Mouse (Mus musculus) liver, embryonic 14.5 days (tissue): Measurements from ENCODE around the gene Cacna1c. TPM values are rescaled to one million over a fixed set of nuclear protein-coding genes. Genes with fewer than 3 reads are reported as not detected.

ENCODE experiments used
- ATAC-seq: fragments of 200-750 bp; cut with Nextera tagmentation; 2 replicates; pipeline ENCODE4 v1.8.0; 2017; ENCODE audit warnings: moderate number of reproducible peaks, mild to moderate bottlenecking, moderate library complexity; ENCODE audit not compliant: insufficient read depth
- DNase-seq, 3 experiments: peaks; one replicate each; pipeline ENCODE4 v3.0.0-alpha.2; 2012 to 2013; ENCODE audit warnings: low read depth in 3 of 3, low spot score in 3 of 3
- H3K27ac ChIP-seq: fragments of 300-500 bp; sonication (generic); 2 replicates; pipeline ENCODE4 v1.5.1; 2014; ENCODE audit warnings: moderate library complexity, mild to moderate bottlenecking, control low read depth, inconsistent platforms
- H3K27me3 ChIP-seq: fragments of 300-500 bp; sonication (generic); 2 replicates; pipeline ENCODE4 v1.6.1; 2014; ENCODE audit warnings: mild to moderate bottlenecking, low read length, moderate library complexity; ENCODE audit not compliant: control insufficient read depth, insufficient read depth
- H3K36me3 ChIP-seq: fragments of 300-500 bp; sonication (generic); replicated peaks from 2 replicates; pipeline ENCODE4 v1.6.1; 2014; ENCODE audit warnings: low read depth; ENCODE audit not compliant: control insufficient read depth, insufficient read depth
- H3K4me1 ChIP-seq, 2 experiments: fragments of 200-500 bp in 1 of 2; fragments of 300-500 bp in 1 of 2; sonication (generic) in 1 of 2; replicated peaks; 2 replicates each; pipeline ENCODE4 v1.6.1; 2012 to 2014; ENCODE audit warnings: antibody characterized with exemption in 1 of 2, inconsistent platforms in 1 of 2, low read length in 1 of 2; ENCODE audit not compliant: control insufficient read depth in 2 of 2, insufficient read depth in 2 of 2
- H3K4me2 ChIP-seq: fragments of 300-500 bp; sonication (generic); 2 replicates; pipeline ENCODE4 v1.6.1; 2014; ENCODE audit warnings: low read depth, mild to moderate bottlenecking, control low read depth, moderate library complexity
- H3K4me3 ChIP-seq, 2 experiments: fragments of 200-500 bp in 1 of 2; fragments of 300-500 bp in 1 of 2; sonication (generic) in 1 of 2; 2 replicates each; pipeline ENCODE4 v1.5.1; 2012 to 2014; ENCODE audit warnings: low read depth in 2 of 2, low read length in 2 of 2, mild to moderate bottlenecking in 2 of 2, control low read depth in 1 of 2, inconsistent platforms in 1 of 2, moderate library complexity in 1 of 2; ENCODE audit not compliant: insufficient read depth in 1 of 2
- H3K9ac ChIP-seq: fragments of 300-500 bp; sonication (generic); replicated peaks from 2 replicates; pipeline ENCODE4 v1.6.1; 2014; ENCODE audit warnings: mild to moderate bottlenecking, control low read depth, moderate library complexity
- H3K9me3 ChIP-seq: fragments of 300-500 bp; sonication (generic); 2 replicates; pipeline ENCODE4 v1.6.1; 2016; ENCODE audit warnings: low read length, mixed read lengths; ENCODE audit not compliant: control insufficient read depth
- CTCF ChIP-seq: IDR thresholded peaks from 2 replicates; pipeline ENCODE4 v1.5.1; 2016; ENCODE audit warnings: antibody characterized with exemption, low read depth, control low read depth
- EP300 ChIP-seq: IDR thresholded peaks from 2 replicates; pipeline ENCODE4 v1.6.1; 2016; ENCODE audit warnings: antibody characterized with exemption, low read depth
- WGBS: fragments of 180-500 bp; shearing (Covaris S2); extraction: QIAGEN DNeasy Blood & Tissue Kit; methylation state at CpG from one replicate; pipeline ENCODE4 v1.1.7; 2014; ENCODE audit not compliant: insufficient replicate concordance; 5-methylcytosine and 5-hydroxymethylcytosine counted together
- polyA plus RNA-seq, 2 experiments: library from polyadenylated mRNA; depleted of rRNA in 1 of 2; stranded (reverse) in 1 of 2; unstranded in 1 of 2; fragments of >200 nt; fragmentation: Nextera tagmentation in 1 of 2; extraction: Ambion mirVana in 1 of 2; gene quantifications; 2 replicates each; pipeline versions ENCODE4 v1.2.1 to v1.2.3; 2012 to 2014

The Cacna1c gene
- polyA plus RNA-seq, 2 experiments: 0.20 to 0.32 TPM

DNA sequence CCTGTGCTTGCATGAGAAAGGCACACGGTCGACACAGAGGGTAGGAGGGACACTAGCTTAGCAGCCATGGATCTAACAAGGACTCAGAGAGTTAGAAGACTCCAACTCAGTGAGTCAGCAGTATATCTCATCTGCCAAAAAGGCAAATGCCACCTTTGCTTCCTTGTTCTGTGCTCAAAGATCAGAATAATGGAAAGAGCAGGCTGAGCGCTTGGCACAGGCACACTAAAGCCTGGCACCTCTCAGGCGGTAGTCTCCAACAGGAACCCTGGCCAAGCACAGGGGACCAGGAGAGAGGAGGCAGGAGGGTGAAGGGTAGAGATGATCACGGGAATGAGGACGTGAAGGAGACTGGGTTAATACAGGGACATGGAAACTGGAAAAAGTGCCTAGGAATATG lies 119.0 kb downstream of the Cacna1c start:
- no peak for ATAC-seq
- H3K27me3 ChIP-seq: no peaks in the 10 kb centered on the region
- H3K4me2 ChIP-seq: no peak overlapping the region
- H3K27ac ChIP-seq: no peak overlapping the region
- no peaks in the 10 kb centered on the region; a peak in 1 of 4 replicates for H3K4me1 ChIP-seq
- no peaks in the 10 kb centered on the region for H3K9me3 ChIP-seq
- no peak overlapping the region for H3K9ac ChIP-seq
- no peak for TF ChIP-seq EP300
- TF ChIP-seq CTCF: no peak
- H3K4me3 ChIP-seq: no peak overlapping the region
- no peaks in the 10 kb centered on the region for H3K36me3 ChIP-seq
- DNase-seq: no peak
- WGBS: 67% methylated on average over 6 of the region's 6 CpGs

DNA sequence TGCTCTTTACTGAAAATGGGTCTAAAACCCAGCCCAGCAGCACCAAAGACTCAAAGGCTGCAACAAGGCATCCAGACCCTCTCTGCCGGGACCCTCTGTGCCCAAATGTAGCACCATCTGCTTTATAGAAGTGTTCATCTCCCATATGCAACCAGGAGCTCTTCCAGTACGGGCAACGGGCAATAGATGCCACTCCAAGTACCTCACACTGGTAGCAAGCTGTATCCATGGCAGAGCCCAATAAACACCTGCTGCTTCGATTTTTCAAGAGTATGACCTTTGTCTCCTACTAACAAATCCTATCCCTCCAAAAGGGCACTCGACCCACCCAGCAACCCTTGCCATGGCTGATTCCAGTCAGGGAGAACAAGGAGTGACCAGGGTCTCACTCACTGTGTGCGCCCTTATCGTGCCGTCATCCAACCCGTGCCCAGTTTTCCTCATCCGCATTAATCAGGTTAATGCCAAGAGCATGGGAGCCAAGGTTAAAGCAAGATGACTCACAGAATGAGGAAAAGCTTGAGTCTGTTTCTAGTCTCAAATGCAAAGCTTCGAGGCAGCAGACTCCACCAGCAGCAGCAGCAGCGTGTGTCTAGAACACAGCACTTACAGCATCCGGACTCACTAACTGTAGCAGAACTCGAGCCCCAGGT lies 122.7 kb downstream of the Cacna1c start:
- Histone ChIP-seq H3K4me2 (no peak overlapping the region), H3K9me3 (no peaks in the 10 kb centered on the region), H3K27me3 (no peaks in the 10 kb centered on the region), H3K9ac (no peak overlapping the region), H3K4me1 (no peaks in the 10 kb centered on the region), H3K4me3 (no peak overlapping the region), H3K27ac (no peak overlapping the region), H3K36me3 (no peaks in the 10 kb centered on the region)
- whole genome bisulfite sequencing: 66% methylated on average over 14 of the region's 14 CpGs
- DNase-seq (no peak), ATAC-seq (no peak)
- no peak for TF ChIP-seq EP300
- no peak for TF ChIP-seq CTCF

DNA sequence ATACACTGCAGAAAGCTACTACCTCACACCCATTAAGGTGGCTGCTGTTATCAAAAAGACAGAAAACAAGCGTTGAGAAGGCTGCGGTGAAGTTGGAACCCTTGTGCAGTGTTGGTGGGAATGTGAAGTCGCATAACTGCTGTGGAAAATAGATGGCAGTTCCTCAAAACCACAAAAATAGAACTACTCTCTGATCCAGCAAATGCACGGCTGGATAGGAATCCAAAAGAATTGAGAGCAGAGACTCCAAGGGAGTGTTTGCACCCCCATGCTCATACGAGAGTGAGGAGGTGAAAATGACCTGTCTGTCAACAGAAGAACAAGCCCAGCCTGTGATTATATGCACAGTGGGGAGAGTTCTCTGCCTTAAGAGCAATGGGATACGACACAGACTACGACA lies 123.4 kb downstream of the Cacna1c start:
- H3K4me1 ChIP-seq: no peaks in the 10 kb centered on the region
- H3K4me3 ChIP-seq: no peak overlapping the region
- no peaks in the 10 kb centered on the region for H3K27me3 ChIP-seq
- H3K9me3 ChIP-seq: no peaks in the 10 kb centered on the region
- H3K27ac ChIP-seq: no peak overlapping the region
- no peak for TF ChIP-seq EP300
- no peak overlapping the region for H3K9ac ChIP-seq
- no peaks in the 10 kb centered on the region for H3K36me3 ChIP-seq
- H3K4me2 ChIP-seq: no peak overlapping the region
- ATAC-seq: no peak
- 52% methylated on average over 7 of the region's 7 CpGs for WGBS
- no peak for DNase-seq

DNA sequence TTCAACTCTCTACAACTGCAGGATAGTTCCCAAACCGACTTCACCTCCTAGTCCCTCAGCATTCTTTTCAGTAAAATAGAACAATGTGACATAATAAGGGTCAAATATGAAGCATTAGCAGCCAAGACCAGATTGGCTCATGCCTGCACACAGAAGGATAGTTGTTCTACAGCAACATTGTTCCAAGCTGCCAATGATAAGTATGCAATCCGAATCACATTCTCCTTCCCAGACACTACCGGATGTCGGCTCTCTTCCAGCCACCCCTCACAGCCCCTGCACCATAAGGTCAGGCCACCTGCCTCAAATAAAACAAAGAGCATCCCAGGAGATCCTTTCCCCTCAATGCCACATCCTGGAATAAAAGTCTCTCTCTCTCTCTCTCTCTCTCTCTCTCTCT lies 125.4 kb downstream of the Cacna1c start:
- H3K9me3 ChIP-seq: no peaks in the 10 kb centered on the region

DNA sequence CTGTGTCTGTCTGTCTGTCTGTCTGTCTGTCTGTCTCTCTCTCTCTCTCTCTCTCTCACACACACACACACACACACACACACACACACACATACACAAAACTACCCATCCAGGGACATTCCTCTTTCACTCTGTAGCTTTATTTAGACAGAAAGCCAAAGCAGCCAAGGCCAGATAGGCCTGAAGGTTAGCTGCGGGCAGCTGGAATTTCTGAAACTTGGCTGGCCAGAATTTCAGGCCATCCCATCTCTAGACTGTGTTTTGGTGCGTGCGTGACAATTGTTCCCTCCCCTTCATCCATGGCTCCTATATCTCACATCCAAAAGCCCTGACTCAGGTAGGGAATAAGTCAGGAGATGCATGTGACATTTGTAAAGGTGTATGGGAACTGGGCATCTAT lies 125.9 kb downstream of the Cacna1c start:
- H3K4me3 ChIP-seq: no peak overlapping the region
- no peak overlapping the region for H3K9ac ChIP-seq
- 66% methylated on average over 3 of the region's 3 CpGs for WGBS
- no peak overlapping the region for H3K4me2 ChIP-seq
- H3K27ac ChIP-seq: no peak overlapping the region
- no peak for DNase-seq
- no peaks in the 10 kb centered on the region for H3K9me3 ChIP-seq
- no peak for ATAC-seq
- no peaks in the 10 kb centered on the region for H3K4me1 ChIP-seq
- H3K36me3 ChIP-seq: no peaks in the 10 kb centered on the region
- TF ChIP-seq CTCF: no peak
- TF ChIP-seq EP300: no peak
- no peaks in the 10 kb centered on the region for H3K27me3 ChIP-seq

More for the DNA sequence above, 125.4 kb downstream of the Cacna1c start:
- Histone ChIP-seq H3K4me3 (no peak overlapping the region), H3K27me3 (no peaks in the 10 kb centered on the region), H3K4me1 (no peaks in the 10 kb centered on the region), H3K4me2 (no peak overlapping the region), H3K9ac (no peak overlapping the region), H3K27ac (no peak overlapping the region), H3K36me3 (no peaks in the 10 kb centered on the region)
- DNase-seq (no peak), ATAC-seq (no peak)
- WGBS: 69% methylated on average over 4 of the region's 4 CpGs
- no peak for TF ChIP-seq EP300
- TF ChIP-seq CTCF: no peak

DNA sequence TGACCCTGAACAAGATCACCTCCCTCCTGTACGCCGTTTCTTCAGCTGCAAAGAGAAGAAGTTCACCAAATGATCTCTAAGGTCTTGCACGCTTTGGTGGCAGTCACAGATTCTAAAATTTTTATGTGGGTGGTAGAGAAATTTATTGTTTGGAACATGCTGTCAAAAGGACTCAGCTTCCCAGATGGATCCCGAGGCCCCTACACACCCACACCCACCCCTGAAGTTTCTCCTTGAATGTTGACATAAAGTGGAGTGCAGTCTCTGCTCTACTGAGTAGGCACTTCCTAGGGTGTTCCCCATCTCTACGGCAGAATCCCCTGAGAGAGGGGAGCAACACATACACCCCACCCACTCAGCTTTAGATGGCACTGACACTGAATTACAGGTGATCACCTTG lies 127.1 kb downstream of the Cacna1c start:
- no peak overlapping the region for H3K9ac ChIP-seq
- ATAC-seq (no peak), DNase-seq (no peak)
- no peaks in the 10 kb centered on the region for H3K36me3 ChIP-seq
- H3K4me3 ChIP-seq: no peak overlapping the region
- no peak overlapping the region for H3K4me2 ChIP-seq
- TF ChIP-seq CTCF (no peak), EP300 (no peak)
- 59% methylated on average over 5 of the region's 5 CpGs for WGBS
- H3K4me1 ChIP-seq: no peaks in the 10 kb centered on the region
- H3K9me3 ChIP-seq: no peaks in the 10 kb centered on the region
- no peaks in the 10 kb centered on the region for H3K27me3 ChIP-seq
- no peak overlapping the region for H3K27ac ChIP-seq
